8 mouse cellular contexts compared by ENCODE assay signal in genomic region chr2:30177700-30178675, GRCm38 (mm10). TPM values are rescaled to one million over a fixed set of nuclear protein-coding genes. Genes with fewer than 3 reads are reported as not detected.
DNase-seq lines count a peak whose midpoint lies in the region; ATAC-seq and TF ChIP-seq lines count a peak whose summit lies in the region.

Gene Spout1 (minus strand): TSS chr2:30178459.

- peak; percentile 99 for ATAC-seq in erythroid progenitor cell, adult 5-6 weeks (replicated peaks; ENCODE audit: low FRiP score, poor library complexity, severe bottlenecking)
- peak; percentile 96 for ATAC-seq in heart, embryonic 12.5 days (ENCODE audit: insufficient number of reproducible peaks, low FRiP score)
- ATAC-seq in kidney, postnatal 0 days (replicated peaks; ENCODE audit: low FRiP score, low read depth): peak; percentile 97
- peak; percentile 96 for ATAC-seq in liver, embryonic 11.5 days (replicated peaks; ENCODE audit: low FRiP score)
- peak; percentile 95 for ATAC-seq in stomach, embryonic 14.5 days (ENCODE audit: insufficient number of reproducible peaks, insufficient read depth, low FRiP score, low read depth)

- H3K27me3 ChIP-seq in heart, embryonic 12.5 days (replicated peaks): no peaks in the 10 kb centered on the region
- H3K27me3 ChIP-seq in kidney, postnatal 0 days (ENCODE audit: insufficient read depth, low read length): no peaks in the 10 kb centered on the region
- no peaks in the 10 kb centered on the region for H3K27me3 ChIP-seq in liver, embryonic 11.5 days (replicated peaks; ENCODE audit: control insufficient read depth, insufficient read depth, low read length)
- no peaks in the 10 kb centered on the region for H3K27me3 ChIP-seq in stomach, embryonic 14.5 days (ENCODE audit: control insufficient read depth, insufficient read depth, low read length)

- H3K4me2 ChIP-seq in heart, embryonic 12.5 days: peak within 1 kb of the TSS; percentile 83
- peak within 1 kb of the TSS; percentile 84 for H3K4me2 ChIP-seq in kidney, postnatal 0 days (ENCODE audit: low read length)
- H3K4me2 ChIP-seq in liver, embryonic 11.5 days: peak within 1 kb of the TSS; percentile 89
- H3K4me2 ChIP-seq in stomach, embryonic 14.5 days (replicated peaks; ENCODE audit: low read depth, low read length): peak within 1 kb of the TSS; percentile 84

- TF ChIP-seq CTCF in kidney, postnatal 0 days (IDR thresholded peaks at IDR 0.05; ENCODE audit: low read depth): no peak; the same call in 1 of the 2 replicates

- H3K36me3 ChIP-seq in heart, embryonic 12.5 days: peaks cover 43% of the 10 kb centered on the region
- H3K36me3 ChIP-seq in kidney, postnatal 0 days (ENCODE audit: insufficient read depth, low read length): peaks cover 30% of the 10 kb centered on the region
- H3K36me3 ChIP-seq in liver, embryonic 11.5 days (ENCODE audit: control insufficient read depth, insufficient read depth, low read length): peaks cover 43% of the 10 kb centered on the region
- H3K36me3 ChIP-seq in stomach, embryonic 14.5 days (ENCODE audit: control insufficient read depth, insufficient read depth, low read length): peaks cover 36% of the 10 kb centered on the region

- peak; percentile 96 for DNase-seq in CD4-positive helper T cell, adult 2 months (ENCODE audit: low read depth, low spot score)
- peak; percentile 89 for DNase-seq in brain, embryonic 18.5 days (ENCODE audit: low read depth, low spot score)
- peak; percentile 98 for DNase-seq in kidney, postnatal 0 days (ENCODE audit: low spot score)
- peak; percentile 94 for DNase-seq in liver, embryonic 11.5 days (ENCODE audit: low spot score)
- DNase-seq in naive thymus-derived CD4-positive, alpha-beta T cell, adult 2 months (ENCODE audit: low read depth): peak; percentile 96

- 3% methylated on average over 54 of the region's 54 CpGs for WGBS in heart, embryonic 12.5 days
- WGBS in kidney, postnatal 0 days: 3% methylated on average over 54 of the region's 54 CpGs
- 2% methylated on average over 54 of the region's 54 CpGs for WGBS in liver, embryonic 11.5 days
- WGBS in stomach, embryonic 14.5 days: 2% methylated on average over 54 of the region's 54 CpGs

- peaks cover 10% of the 10 kb centered on the region for H3K4me1 ChIP-seq in heart, embryonic 12.5 days (replicated peaks)
- H3K4me1 ChIP-seq in kidney, postnatal 0 days (replicated peaks; ENCODE audit: insufficient read depth, low read length): peaks cover 10% of the 10 kb centered on the region
- peaks cover 10% of the 10 kb centered on the region for H3K4me1 ChIP-seq in liver, embryonic 11.5 days (replicated peaks; ENCODE audit: control insufficient read depth, insufficient read depth, low read length)
- peaks cover 9% of the 10 kb centered on the region for H3K4me1 ChIP-seq in stomach, embryonic 14.5 days (ENCODE audit: control insufficient read depth, insufficient read depth, low read length)

- H3K9me3 ChIP-seq in heart, embryonic 12.5 days (replicated peaks): peaks cover 5% of the 10 kb centered on the region; the same call in 1 of the 2 replicates
- no peaks in the 10 kb centered on the region for H3K9me3 ChIP-seq in kidney, postnatal 0 days (replicated peaks; ENCODE audit: low read length)
- no peaks in the 10 kb centered on the region for H3K9me3 ChIP-seq in liver, embryonic 11.5 days (ENCODE audit: control insufficient read depth, low read length)
- no peaks in the 10 kb centered on the region for H3K9me3 ChIP-seq in stomach, embryonic 14.5 days (ENCODE audit: control insufficient read depth, low read depth, low read length)

- H3K9ac ChIP-seq in heart, embryonic 12.5 days: peak within 1 kb of the TSS; percentile 81
- H3K9ac ChIP-seq in kidney, postnatal 0 days (ENCODE audit: low read depth, low read length): peak within 1 kb of the TSS; percentile 78
- peak within 1 kb of the TSS; percentile 90 for H3K9ac ChIP-seq in liver, embryonic 11.5 days (ENCODE audit: low read depth, low read length)
- peak within 1 kb of the TSS; percentile 74 for H3K9ac ChIP-seq in stomach, embryonic 14.5 days (replicated peaks; ENCODE audit: low read depth, low read length)

- H3K27ac ChIP-seq in heart, embryonic 12.5 days (ENCODE audit: poor library complexity, severe bottlenecking): no peak within 1 kb of the TSS
- H3K27ac ChIP-seq in kidney, postnatal 0 days: peak within 1 kb of the TSS; percentile 26; the same call in 1 of the 2 replicates
- H3K27ac ChIP-seq in liver, embryonic 11.5 days (ENCODE audit: low read depth, low read length): peak within 1 kb of the TSS; percentile 55
- peak within 1 kb of the TSS; percentile 48; the same call in 1 of the 2 replicates for H3K27ac ChIP-seq in stomach, embryonic 14.5 days (ENCODE audit: low read length)

- peak within 1 kb of the TSS; percentile 77 for H3K4me3 ChIP-seq in heart, embryonic 12.5 days
- H3K4me3 ChIP-seq in kidney, postnatal 0 days (replicated peaks; ENCODE audit: low read depth, low read length): peak within 1 kb of the TSS; percentile 65
- peak within 1 kb of the TSS; percentile 87 for H3K4me3 ChIP-seq in liver, embryonic 11.5 days (ENCODE audit: low read depth, low read length)
- H3K4me3 ChIP-seq in stomach, embryonic 14.5 days (ENCODE audit: low read depth, low read length): peak within 1 kb of the TSS; percentile 87

RNA-seq across cellular contexts. Expression of gene Spout1, which starts in this region (rescaled TPM):
- 2.9 and 10.5 TPM in 2 replicates for total RNA-seq in erythroid progenitor cell, adult 5-6 weeks (2015; ENCODE audit: low replicate concordance)
- total RNA-seq in erythroid progenitor cell, adult 5-6 weeks (2017; ENCODE audit: low replicate concordance): 3.5 and 7.6 TPM in 2 replicates
- 34.8 and 35.5 TPM in 2 replicates for polyA plus RNA-seq in heart, embryonic 12.5 days (2016; fragmentation: Nextera tagmentation; extraction: Ambion mirVana)
- 41.8 and 44.7 TPM in 2 replicates for polyA plus RNA-seq in kidney, postnatal 0 days (2015; fragmentation: Nextera tagmentation; extraction: Ambion mirVana)
- 85.0 and 87.2 TPM in 2 replicates for polyA plus RNA-seq in liver, embryonic 11.5 days (2014; fragmentation: Nextera tagmentation; extraction: Ambion mirVana)
- polyA plus RNA-seq in stomach, embryonic 14.5 days (2014; fragmentation: Nextera tagmentation; extraction: Ambion mirVana): 63.6 and 64.6 TPM in 2 replicates
